Mouse (Mus musculus): ENCODE results near the gene Cd19. TPM values are rescaled to one million over a fixed set of nuclear protein-coding genes. Genes with fewer than 3 reads are reported as not detected.

Cd19 gene
- polyA plus RNA-seq, 1 experiment from 2014 or later, result not detected

GRCm38 (mm10) chr7:126445104-126445815 is 30.6 kb upstream of the Cd19 start:
- 90% methylated on average over 15 of the region's 15 CpGs for WGBS (ENCODE audit: insufficient replicate concordance)
- no peak overlapping the region for H3K4me3 ChIP-seq (ENCODE audit: low read depth, low read length)
- no peaks in the 10 kb centered on the region for H3K27me3 ChIP-seq (ENCODE audit: control insufficient read depth, insufficient read depth, low read length)
- no peak overlapping the region for H3K27ac ChIP-seq (ENCODE audit: low read depth, low read length)
- H3K9ac ChIP-seq (ENCODE audit: low read depth, low read length), result no peak overlapping the region
- ATAC-seq (replicated peaks; ENCODE audit: insufficient number of reproducible peaks, low FRiP score, low TSS enrichment), result no peak
- peaks cover 24% of the 10 kb centered on the region for H3K36me3 ChIP-seq (ENCODE audit: control insufficient read depth, insufficient read depth, low read length)
- H3K9me3 ChIP-seq (replicated peaks; ENCODE audit: control insufficient read depth, low read length), result no peaks in the 10 kb centered on the region
- no peak overlapping the region for H3K4me2 ChIP-seq
- no peaks in the 10 kb centered on the region for H3K4me1 ChIP-seq (ENCODE audit: control insufficient read depth, insufficient read depth, low read length)

GRCm38 (mm10) chr7:126444536-126444935 is 29.8 kb upstream of the Cd19 start:
- no peak overlapping the region for H3K4me3 ChIP-seq (ENCODE audit: low read depth, low read length)
- no peaks in the 10 kb centered on the region for H3K9me3 ChIP-seq (replicated peaks; ENCODE audit: control insufficient read depth, low read length)
- no peak overlapping the region for H3K27ac ChIP-seq (ENCODE audit: low read depth, low read length)
- WGBS (ENCODE audit: insufficient replicate concordance), result 88% methylated on average over 9 of the region's 9 CpGs
- no peaks in the 10 kb centered on the region for H3K27me3 ChIP-seq (ENCODE audit: control insufficient read depth, insufficient read depth, low read length)
- H3K36me3 ChIP-seq (ENCODE audit: control insufficient read depth, insufficient read depth, low read length), result peaks cover 24% of the 10 kb centered on the region
- H3K9ac ChIP-seq (ENCODE audit: low read depth, low read length), result no peak overlapping the region
- 0 out of 2 replicates have a peak, but pooled peaks have one; percentile 24 for ATAC-seq (replicated peaks; ENCODE audit: insufficient number of reproducible peaks, low FRiP score, low TSS enrichment)
- H3K4me1 ChIP-seq (ENCODE audit: control insufficient read depth, insufficient read depth, low read length), result no peaks in the 10 kb centered on the region
- no peak overlapping the region for H3K4me2 ChIP-seq

- no peaks in the 10 kb centered on the region for H3K27me3 ChIP-seq (ENCODE audit: control insufficient read depth, insufficient read depth, low read length)
- no peaks in the 10 kb centered on the region for H3K9me3 ChIP-seq (replicated peaks; ENCODE audit: control insufficient read depth, low read length)
- H3K4me2 ChIP-seq, result no peak overlapping the region
- H3K9ac ChIP-seq (ENCODE audit: low read depth, low read length), result no peak overlapping the region
- H3K4me1 ChIP-seq (ENCODE audit: control insufficient read depth, insufficient read depth, low read length), result no peaks in the 10 kb centered on the region
- peaks cover 24% of the 10 kb centered on the region for H3K36me3 ChIP-seq (ENCODE audit: control insufficient read depth, insufficient read depth, low read length)
- 88% methylated on average over 10 of the region's 10 CpGs for WGBS (ENCODE audit: insufficient replicate concordance)
- no peak for ATAC-seq (replicated peaks; ENCODE audit: insufficient number of reproducible peaks, low FRiP score, low TSS enrichment)
- no peak overlapping the region for H3K4me3 ChIP-seq (ENCODE audit: low read depth, low read length)
- H3K27ac ChIP-seq (ENCODE audit: low read depth, low read length), result no peak overlapping the region
These were observed 29.3 kb upstream of the Cd19 start for GRCm38 (mm10) chr7:126443997-126444396.

GRCm38 (mm10) chr7:126440134-126440533 is 25.4 kb upstream of the Cd19 start:
- no peaks in the 10 kb centered on the region for H3K9me3 ChIP-seq (replicated peaks; ENCODE audit: control insufficient read depth, low read length)
- no peaks in the 10 kb centered on the region for H3K4me1 ChIP-seq (ENCODE audit: control insufficient read depth, insufficient read depth, low read length)
- H3K27ac ChIP-seq (ENCODE audit: low read depth, low read length), result no peak overlapping the region
- no peak overlapping the region for H3K9ac ChIP-seq (ENCODE audit: low read depth, low read length)
- no peak overlapping the region for H3K4me2 ChIP-seq
- no peak for ATAC-seq (replicated peaks; ENCODE audit: insufficient number of reproducible peaks, low FRiP score, low TSS enrichment)
- H3K36me3 ChIP-seq (ENCODE audit: control insufficient read depth, insufficient read depth, low read length), result peaks cover 8% of the 10 kb centered on the region
- H3K4me3 ChIP-seq (ENCODE audit: low read depth, low read length), result no peak overlapping the region
- H3K27me3 ChIP-seq (ENCODE audit: control insufficient read depth, insufficient read depth, low read length), result no peaks in the 10 kb centered on the region
- WGBS (ENCODE audit: insufficient replicate concordance), result 81% methylated on average over 9 of the region's 9 CpGs

GRCm38 (mm10) chr7:126436851-126437250 is 22.2 kb upstream of the Cd19 start:
- H3K4me1 ChIP-seq (ENCODE audit: control insufficient read depth, insufficient read depth, low read length), result no peaks in the 10 kb centered on the region
- no peak overlapping the region for H3K4me3 ChIP-seq (ENCODE audit: low read depth, low read length)
- 17% methylated on average over 8 of the region's 8 CpGs for WGBS (ENCODE audit: insufficient replicate concordance)
- H3K4me2 ChIP-seq, result no peak overlapping the region
- H3K9me3 ChIP-seq (replicated peaks; ENCODE audit: control insufficient read depth, low read length), result no peaks in the 10 kb centered on the region
- no peaks in the 10 kb centered on the region for H3K36me3 ChIP-seq (ENCODE audit: control insufficient read depth, insufficient read depth, low read length)
- ATAC-seq (replicated peaks; ENCODE audit: insufficient number of reproducible peaks, low FRiP score, low TSS enrichment), result peak; percentile 60; the same call in 1 of the 2 replicates
- H3K27me3 ChIP-seq (ENCODE audit: control insufficient read depth, insufficient read depth, low read length), result no peaks in the 10 kb centered on the region
- no peak overlapping the region for H3K27ac ChIP-seq (ENCODE audit: low read depth, low read length)
- H3K9ac ChIP-seq (ENCODE audit: low read depth, low read length), result no peak overlapping the region

GRCm38 (mm10) chr7:126435801-126436200 is 21.1 kb upstream of the Cd19 start:
- Histone ChIP-seq H3K27me3 (ENCODE audit: control insufficient read depth, insufficient read depth, low read length) (no peaks in the 10 kb centered on the region), H3K4me2 (no peak overlapping the region), H3K9me3 (replicated peaks; ENCODE audit: control insufficient read depth, low read length) (no peaks in the 10 kb centered on the region), H3K36me3 (ENCODE audit: control insufficient read depth, insufficient read depth, low read length) (no peaks in the 10 kb centered on the region), H3K9ac (ENCODE audit: low read depth, low read length) (no peak overlapping the region), H3K4me1 (ENCODE audit: control insufficient read depth, insufficient read depth, low read length) (no peaks in the 10 kb centered on the region), H3K4me3 (ENCODE audit: low read depth, low read length) (no peak overlapping the region), H3K27ac (ENCODE audit: low read depth, low read length) (no peak overlapping the region)
- WGBS (ENCODE audit: insufficient replicate concordance), result 79% methylated on average over 3 of the region's 3 CpGs
- ATAC-seq (replicated peaks; ENCODE audit: insufficient number of reproducible peaks, low FRiP score, low TSS enrichment), result no peak

GRCm38 (mm10) chr7:126434726-126435125 is 20.0 kb upstream of the Cd19 start:
- WGBS (ENCODE audit: insufficient replicate concordance), result 84% methylated on average over 7 of the region's 7 CpGs
- H3K9me3 ChIP-seq (replicated peaks; ENCODE audit: control insufficient read depth, low read length), result no peaks in the 10 kb centered on the region
- H3K27ac ChIP-seq (ENCODE audit: low read depth, low read length), result no peak overlapping the region
- peaks cover under 1% of the 10 kb centered on the region for H3K4me1 ChIP-seq (ENCODE audit: control insufficient read depth, insufficient read depth, low read length)
- H3K4me2 ChIP-seq, result no peak overlapping the region
- H3K36me3 ChIP-seq (ENCODE audit: control insufficient read depth, insufficient read depth, low read length), result no peaks in the 10 kb centered on the region
- no peak overlapping the region for H3K4me3 ChIP-seq (ENCODE audit: low read depth, low read length)
- no peak overlapping the region for H3K9ac ChIP-seq (ENCODE audit: low read depth, low read length)
- no peak for ATAC-seq (replicated peaks; ENCODE audit: insufficient number of reproducible peaks, low FRiP score, low TSS enrichment)
- no peaks in the 10 kb centered on the region for H3K27me3 ChIP-seq (ENCODE audit: control insufficient read depth, insufficient read depth, low read length)

GRCm38 (mm10) chr7:126430167-126430566 is 15.5 kb upstream of the Cd19 start:
- Histone ChIP-seq H3K27ac (ENCODE audit: low read depth, low read length) (no peak overlapping the region), H3K4me2 (no peak overlapping the region), H3K9ac (ENCODE audit: low read depth, low read length) (no peak overlapping the region), H3K27me3 (ENCODE audit: control insufficient read depth, insufficient read depth, low read length) (no peaks in the 10 kb centered on the region), H3K4me1 (ENCODE audit: control insufficient read depth, insufficient read depth, low read length) (peaks cover 12% of the 10 kb centered on the region), H3K4me3 (ENCODE audit: low read depth, low read length) (no peak overlapping the region), H3K9me3 (replicated peaks; ENCODE audit: control insufficient read depth, low read length) (no peaks in the 10 kb centered on the region), H3K36me3 (ENCODE audit: control insufficient read depth, insufficient read depth, low read length) (no peaks in the 10 kb centered on the region)
- ATAC-seq (replicated peaks; ENCODE audit: insufficient number of reproducible peaks, low FRiP score, low TSS enrichment), result no peak

- WGBS (ENCODE audit: insufficient replicate concordance), result 39% methylated on average over 15 of the region's 15 CpGs
- peak overlapping the region; percentile 58 for H3K4me3 ChIP-seq (ENCODE audit: low read depth, low read length)
- H3K36me3 ChIP-seq (ENCODE audit: control insufficient read depth, insufficient read depth, low read length), result no peaks in the 10 kb centered on the region
- H3K9ac ChIP-seq (ENCODE audit: low read depth, low read length), result peak overlapping the region; percentile 87; the same call in 1 of the 2 replicates
- peaks cover 12% of the 10 kb centered on the region for H3K4me1 ChIP-seq (ENCODE audit: control insufficient read depth, insufficient read depth, low read length)
- no peak overlapping the region for H3K27ac ChIP-seq (ENCODE audit: low read depth, low read length)
- ATAC-seq (replicated peaks; ENCODE audit: insufficient number of reproducible peaks, low FRiP score, low TSS enrichment), result 0 out of 2 replicates have a peak, but pooled peaks have one; percentile 3
- peak overlapping the region; percentile 78 for H3K4me2 ChIP-seq
- H3K9me3 ChIP-seq (replicated peaks; ENCODE audit: control insufficient read depth, low read length), result no peaks in the 10 kb centered on the region
- no peaks in the 10 kb centered on the region for H3K27me3 ChIP-seq (ENCODE audit: control insufficient read depth, insufficient read depth, low read length)
These were observed 14.8 kb upstream of the Cd19 start for GRCm38 (mm10) chr7:126429503-126429898.
